Mouse (Mus musculus): ENCODE measurements at regions not wholly inside any gene's neighbourhood (a gene's known extent, or its start where the extent isn't known, plus 50 kb on each side); places are given as distances from the start of the nearest gene placed in this dataset.

DNA sequence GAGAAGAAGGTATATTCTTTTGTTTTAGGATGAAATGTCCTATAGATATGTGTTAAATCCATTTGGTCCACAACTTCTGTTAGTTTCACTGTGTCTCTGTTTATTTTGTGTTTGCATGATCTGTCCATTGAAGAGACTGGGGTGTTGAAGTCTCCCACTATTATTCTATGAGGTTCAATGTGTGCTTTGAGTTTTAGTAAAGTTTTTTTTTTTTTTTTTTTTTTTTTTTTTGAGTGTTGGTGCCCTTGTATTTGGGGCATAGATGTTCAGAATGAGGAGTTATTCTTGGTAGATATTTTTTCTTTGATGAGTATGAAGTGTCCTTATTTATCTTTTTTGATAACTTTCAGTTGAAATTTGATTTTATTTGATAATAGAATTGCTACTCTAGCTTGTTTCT lies 301.4 kb upstream of the Tet2 start:
- no peak for ATAC-seq

GRCm38 (mm10) chr3:133874383-133874782 lies 329.4 kb upstream of the Tet2 start:
- ChIA-PET CTCF (interaction anchor here (0.7 to 2.2 kb wide), 4 partner anchors 366 to 756 kb away, joined by 3 to 10 read pairs (median 3); no protein-coding TSS in a partner anchor), POLR2A (no interaction called here)
- no peak for DNase-seq (ENCODE audit: low read depth, low spot score)
- TF ChIP-seq CTCF (IDR thresholded peaks at IDR 0.05): no peak
- ATAC-seq: no peak
- no peaks in the 10 kb centered on the region for H3K27me3 ChIP-seq
- in situ Hi-C loops (cut with MboI; ENCODE audit: low pct_unique_long_range_greater_than_20kb): no loop called here

More for the DNA sequence above, 301.4 kb upstream of the Tet2 start:
- in situ Hi-C loops (cut with MboI; ENCODE audit: low pct_unique_long_range_greater_than_20kb): no loop called here
- ChIA-PET CTCF (no interaction called here), POLR2A (no interaction called here)
- no peak for DNase-seq (ENCODE audit: low read depth, low spot score)
- no peak for TF ChIP-seq CTCF (IDR thresholded peaks at IDR 0.05)
- no peaks in the 10 kb centered on the region for H3K27me3 ChIP-seq

- ChIA-PET POLR2A (no interaction called here), CTCF (interaction anchor here (0.8 to 2.6 kb wide), 2 partner anchors 751 to 753 kb away, joined by 4 to 12 read pairs; no protein-coding TSS in a partner anchor)
- peak; percentile 39 for DNase-seq (ENCODE audit: low read depth, low spot score)
- TF ChIP-seq CTCF (IDR thresholded peaks at IDR 0.05): peak; percentile 97
- peak; percentile 90 for ATAC-seq
- no peaks in the 10 kb centered on the region for H3K27me3 ChIP-seq
- in situ Hi-C loops (cut with MboI; ENCODE audit: low pct_unique_long_range_greater_than_20kb): no loop called here
Measured at GRCm38 (mm10) chr3:133876439-133877072, 331.6 kb upstream of the Tet2 start.

DNA sequence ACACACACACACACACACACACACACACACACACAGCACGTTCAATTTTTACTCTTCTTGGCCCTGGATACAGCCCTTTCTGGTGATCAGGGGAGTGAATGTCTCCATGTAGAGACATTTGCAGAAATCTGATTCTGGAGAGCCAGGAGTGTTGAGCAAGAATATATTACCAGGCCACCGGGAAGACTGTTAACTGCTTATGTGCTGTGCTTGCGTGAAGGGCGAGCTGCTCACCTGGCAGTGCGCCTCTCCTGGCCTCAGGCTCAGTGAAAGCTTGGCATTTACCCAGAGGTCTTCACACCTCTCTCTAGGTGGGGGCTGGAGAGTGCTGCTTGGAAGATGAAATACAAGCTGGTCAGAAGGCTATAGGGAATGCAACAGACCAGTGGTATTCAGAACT lies 332.4 kb upstream of the Tet2 start:
- in situ Hi-C loops (cut with MboI; ENCODE audit: low pct_unique_long_range_greater_than_20kb): no loop called here
- ChIA-PET POLR2A (no interaction called here), CTCF (interaction anchor here (1.3 to 2.6 kb wide), 2 partner anchors 218 to 752 kb away, joined by 3 to 12 read pairs; no protein-coding TSS in a partner anchor)

DNA sequence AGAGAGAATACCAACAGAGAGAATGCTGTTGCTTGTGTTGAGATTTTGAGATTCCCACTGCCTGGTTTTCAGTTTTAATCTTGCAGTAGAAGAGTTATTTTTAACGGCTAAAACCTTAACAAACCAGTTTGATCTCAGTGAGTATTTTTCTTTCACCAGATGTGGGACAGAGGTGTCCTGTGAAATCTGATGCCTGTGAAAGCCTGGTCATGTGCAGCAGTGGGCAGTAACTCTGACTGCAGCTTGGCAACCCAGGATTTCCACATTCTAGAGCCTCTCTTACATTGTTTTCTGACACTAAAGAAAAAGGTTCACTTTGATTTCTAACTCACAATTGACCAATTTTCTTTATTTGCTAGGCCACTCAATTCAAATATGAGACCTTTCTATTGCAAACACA lies 335.7 kb upstream of the Tet2 start:
- DNase-seq (ENCODE audit: low read depth, low spot score) (no peak), ATAC-seq (no peak)
- in situ Hi-C loops (cut with MboI; ENCODE audit: low pct_unique_long_range_greater_than_20kb): loop anchor here (5.0 kb wide), 1 partner anchor 1327 kb away; no protein-coding TSS in a partner anchor
- H3K27me3 ChIP-seq: no peaks in the 10 kb centered on the region
- POLR2A ChIA-PET: no interaction called here
- CTCF ChIA-PET: no interaction called here
- TF ChIP-seq CTCF (IDR thresholded peaks at IDR 0.05): no peak

More for the DNA sequence above, 332.4 kb upstream of the Tet2 start:
- ATAC-seq: no peak
- no peaks in the 10 kb centered on the region for H3K27me3 ChIP-seq
- DNase-seq (ENCODE audit: low read depth, low spot score): no peak
- no peak for TF ChIP-seq CTCF (IDR thresholded peaks at IDR 0.05)

DNA sequence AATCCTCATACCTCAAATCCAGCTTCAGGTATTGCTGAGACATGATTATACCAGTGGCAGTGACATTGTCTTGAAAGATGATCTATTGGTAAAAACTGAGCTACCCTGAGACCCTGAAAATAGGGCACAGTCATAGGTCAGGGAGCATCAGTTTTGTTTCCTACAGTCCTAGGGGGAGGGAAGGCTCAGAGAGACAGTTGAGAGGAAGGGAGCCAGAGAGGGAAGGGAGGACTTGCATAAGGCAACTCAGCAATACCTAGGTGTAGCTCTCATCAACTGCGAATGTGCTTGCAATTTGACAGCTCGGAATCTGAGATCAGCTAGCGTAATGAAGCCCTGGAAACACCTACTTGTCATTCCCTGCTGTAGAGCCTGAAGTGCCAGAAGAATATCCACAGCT lies 334.4 kb upstream of the Cxxc4 start:
- POLR2A ChIA-PET: no interaction called here
- CTCF ChIA-PET: interaction anchor here (1.9 kb wide), 1 partner anchor 10 kb away, joined by 5 read pairs; no protein-coding TSS in a partner anchor
- no peaks in the 10 kb centered on the region for H3K27me3 ChIP-seq
- no peak for TF ChIP-seq CTCF (IDR thresholded peaks at IDR 0.05)
- no peak for ATAC-seq
- in situ Hi-C loops (cut with MboI; ENCODE audit: low pct_unique_long_range_greater_than_20kb): no loop called here
- no peak for DNase-seq (ENCODE audit: low read depth, low spot score)

GRCm38 (mm10) chr3:133922200-133922599 lies 314.1 kb upstream of the Cxxc4 start:
- no peak for TF ChIP-seq CTCF (IDR thresholded peaks at IDR 0.05)
- ATAC-seq: no peak
- in situ Hi-C loops (cut with MboI; ENCODE audit: low pct_unique_long_range_greater_than_20kb): no loop called here
- no peak for DNase-seq (ENCODE audit: low read depth, low spot score)
- no peaks in the 10 kb centered on the region for H3K27me3 ChIP-seq
- ChIA-PET POLR2A (no interaction called here), CTCF (no interaction called here)

GRCm38 (mm10) chr3:133965322-133965721 lies 271.0 kb upstream of the Cxxc4 start:
- H3K27me3 ChIP-seq: no peaks in the 10 kb centered on the region
- no peak for TF ChIP-seq CTCF (IDR thresholded peaks at IDR 0.05)
- ChIA-PET CTCF (interaction anchor here (0.9 to 1.5 kb wide), 4 partner anchors 9 to 23 kb away, joined by 3 to 4 read pairs (median 3); no protein-coding TSS in a partner anchor), POLR2A (no interaction called here)
- DNase-seq (ENCODE audit: low read depth, low spot score) (no peak), ATAC-seq (no peak)
- in situ Hi-C loops (cut with MboI; ENCODE audit: low pct_unique_long_range_greater_than_20kb): no loop called here

GRCm38 (mm10) chr3:133968176-133968575 lies 268.1 kb upstream of the Cxxc4 start:
- ChIA-PET CTCF (no interaction called here), POLR2A (interaction anchor here (0.5 kb wide), 1 partner anchor 60 kb away, joined by 3 read pairs; no protein-coding TSS in a partner anchor)
- TF ChIP-seq CTCF (IDR thresholded peaks at IDR 0.05): no peak
- in situ Hi-C loops (cut with MboI; ENCODE audit: low pct_unique_long_range_greater_than_20kb): no loop called here
- no peaks in the 10 kb centered on the region for H3K27me3 ChIP-seq
- DNase-seq (ENCODE audit: low read depth, low spot score) (no peak), ATAC-seq (no peak)

- in situ Hi-C loops (cut with MboI; ENCODE audit: low pct_unique_long_range_greater_than_20kb): no loop called here
- no peak for ATAC-seq
- CTCF ChIA-PET: interaction anchor here (1.5 kb wide), 1 partner anchor 21 kb away, joined by 3 read pairs; no protein-coding TSS in a partner anchor
- H3K27me3 ChIP-seq: no peaks in the 10 kb centered on the region
- POLR2A ChIA-PET: no interaction called here
- TF ChIP-seq CTCF (IDR thresholded peaks at IDR 0.05): no peak
- DNase-seq (ENCODE audit: low read depth, low spot score): no peak
Measured at GRCm38 (mm10) chr3:133972774-133973173, 263.5 kb upstream of the Cxxc4 start.

GRCm38 (mm10) chr3:133987681-133988080 lies 248.6 kb upstream of the Cxxc4 start:
- CTCF ChIA-PET: interaction anchor here (0.8 kb wide), 1 partner anchor 104 kb away, joined by 3 read pairs; no protein-coding TSS in a partner anchor
- POLR2A ChIA-PET: no interaction called here
- in situ Hi-C loops (cut with MboI; ENCODE audit: low pct_unique_long_range_greater_than_20kb): no loop called here
- no peak for TF ChIP-seq CTCF (IDR thresholded peaks at IDR 0.05)
- no peaks in the 10 kb centered on the region for H3K27me3 ChIP-seq
- DNase-seq (ENCODE audit: low read depth, low spot score): no peak
- no peak for ATAC-seq
